Mouse (Mus musculus) kidney, embryonic 14.5 days (tissue): ENCODE data around the gene Atg16l2. TPM values are rescaled to one million over a fixed set of nuclear protein-coding genes. Genes with fewer than 3 reads are reported as not detected.

Experiments
- polyA plus RNA-seq: library from polyadenylated mRNA; unstranded; fragments of >200 nt; fragmentation: Nextera tagmentation; extraction: Ambion mirVana; gene quantifications from 2 replicates; pipeline ENCODE4 v1.2.1, GENCODE M21; 2014

Atg16l2 gene
- polyA plus RNA-seq, 1 experiment from 2014 or later, result 10.5 TPM

Other genes starting within 250 kb of the Atg16l2 start
- 20.5 and 35.5 TPM in 2 replicates for gene Fchsd2, start 209.4 kb downstream of the Atg16l2 start, polyA plus RNA-seq
- gene Stard10, start 14.8 kb upstream of the Atg16l2 start, polyA plus RNA-seq, result 49.5 and 59.6 TPM in 2 replicates
- gene Arap1, start 45.8 kb upstream of the Atg16l2 start, polyA plus RNA-seq, result 70.9 and 92.5 TPM in 2 replicates
- gene Gm45837, start 108.6 kb upstream of the Atg16l2 start, polyA plus RNA-seq, result 10.2 and 13.2 TPM in 2 replicates
- gene Pde2a, start 119.4 kb upstream of the Atg16l2 start, polyA plus RNA-seq, result 11.0 and 16.4 TPM in 2 replicates